Mouse (Mus musculus) T-cell, adult 66 days (primary cell): ENCODE measurements around the gene Mtap. TPM values are rescaled to one million over a fixed set of nuclear protein-coding genes. Genes with fewer than 3 reads are reported as not detected.

Experiments used
- total RNA-seq, 2 experiments: library from RNA; stranded (reverse); gene quantifications; 3 replicates in 1 of 2; 4 replicates in 1 of 2; pipeline ENCODE4 v1.2.4; 2023

Mtap gene
- 10 to 100 TPM; 48.7 to 49.1 TPM for total RNA-seq

DNA sequence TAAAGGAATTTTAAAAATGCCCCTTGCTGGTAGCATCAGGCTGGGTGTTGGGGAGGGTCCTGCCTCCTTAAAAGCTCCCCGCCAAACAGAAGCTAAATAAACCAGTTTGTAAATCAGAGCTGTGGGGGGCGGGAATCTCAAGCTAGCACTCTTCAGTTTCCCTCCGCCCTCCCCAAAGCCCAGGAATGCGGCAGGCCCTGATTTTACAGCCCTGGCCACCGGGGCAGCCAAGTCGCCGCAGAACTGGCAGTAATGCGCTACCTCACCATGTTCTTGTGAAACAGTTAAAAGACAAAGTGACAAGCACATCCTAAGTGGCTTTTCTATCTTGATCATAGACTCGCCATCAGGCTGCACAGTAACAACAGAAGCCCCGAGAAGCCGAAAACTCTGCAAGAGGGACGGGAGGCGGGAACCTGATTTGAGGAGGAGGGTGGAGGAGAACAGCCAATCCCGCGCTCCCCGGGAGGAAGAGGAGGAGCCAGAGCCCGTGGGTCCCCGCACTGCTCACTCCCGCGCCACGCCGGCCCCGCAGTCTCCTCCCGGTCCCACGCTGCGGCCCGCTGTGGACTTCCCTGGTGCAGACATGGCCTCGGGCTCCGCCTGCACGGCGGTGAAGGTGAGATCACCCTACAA, at the start of gene Mtap:
Mtap (plus strand) TSS at position 217 of the 636 bp plus-strand sequence.

Other genes with a start within 250 kb of the Mtap start
- not detected for gene Cdkn2a, start 157.5 kb downstream of the Mtap start, total RNA-seq
- gene Cdkn2b, start 173.9 kb downstream of the Mtap start, total RNA-seq, result not detected